Mouse (Mus musculus): ENCODE measurements around the gene Heatr5b. TPM values are rescaled to one million over a fixed set of nuclear protein-coding genes. Genes with fewer than 3 reads are reported as not detected.

The Heatr5b gene
- polyA plus RNA-seq, 1 experiment from 2014 or later, result 7.0 TPM

GRCm38 (mm10) chr17:78736473-78736988, 98.6 kb downstream of the Heatr5b start:
- Histone ChIP-seq H3K4me1 (replicated peaks; ENCODE audit: control insufficient read depth, insufficient read depth, low read length) (0 out of 2 replicates have a peak, but pooled peaks cover 6% of the 10 kb centered on the region), H3K9me3 (ENCODE audit: control insufficient read depth) (no peaks in the 10 kb centered on the region), H3K4me2 (replicated peaks; ENCODE audit: low read depth) (peak overlapping the region; percentile 85), H3K36me3 (ENCODE audit: control insufficient read depth, insufficient read depth) (no peaks in the 10 kb centered on the region), H3K27me3 (replicated peaks; ENCODE audit: control insufficient read depth, insufficient read depth, low read length) (no peaks in the 10 kb centered on the region), H3K9ac (ENCODE audit: low read depth, low read length) (peak overlapping the region; percentile 85), H3K27ac (ENCODE audit: low read depth, low read length) (peak overlapping the region; percentile 97), H3K4me3 (ENCODE audit: low read depth, low read length) (peak overlapping the region; percentile 96)
- ATAC-seq, result peak; percentile 99
- no peak for TF ChIP-seq CTCF (IDR thresholded peaks at IDR 0.05; ENCODE audit: low read depth)
- under 1% methylated on average over 50 of the region's 60 CpGs for WGBS

GRCm38 (mm10) chr17:78735731-78736472, 99.3 kb downstream of the Heatr5b start:
- TF ChIP-seq CTCF (IDR thresholded peaks at IDR 0.05; ENCODE audit: low read depth), result 0 out of 2 replicates have a peak, but pooled peaks have one; percentile 1
- under 1% methylated on average over 30 of the region's 39 CpGs for WGBS
- H3K27me3 ChIP-seq (replicated peaks; ENCODE audit: control insufficient read depth, insufficient read depth, low read length), result no peaks in the 10 kb centered on the region
- ATAC-seq, result peak; percentile 67
- H3K9ac ChIP-seq (ENCODE audit: low read depth, low read length), result peak overlapping the region; percentile 85
- peak overlapping the region; percentile 85 for H3K4me2 ChIP-seq (replicated peaks; ENCODE audit: low read depth)
- peak overlapping the region; percentile 96 for H3K4me3 ChIP-seq (ENCODE audit: low read depth, low read length)
- peak overlapping the region; percentile 97 for H3K27ac ChIP-seq (ENCODE audit: low read depth, low read length)
- no peaks in the 10 kb centered on the region for H3K36me3 ChIP-seq (ENCODE audit: control insufficient read depth, insufficient read depth)
- H3K4me1 ChIP-seq (replicated peaks; ENCODE audit: control insufficient read depth, insufficient read depth, low read length), result 0 out of 2 replicates have a peak, but pooled peaks cover 6% of the 10 kb centered on the region
- H3K9me3 ChIP-seq (ENCODE audit: control insufficient read depth), result no peaks in the 10 kb centered on the region

GRCm38 (mm10) chr17:78734806-78735205, 100.4 kb downstream of the Heatr5b start:
- H3K27me3 ChIP-seq (replicated peaks; ENCODE audit: control insufficient read depth, insufficient read depth, low read length), result no peaks in the 10 kb centered on the region
- 0 out of 2 replicates have a peak, but pooled peaks cover 6% of the 10 kb centered on the region for H3K4me1 ChIP-seq (replicated peaks; ENCODE audit: control insufficient read depth, insufficient read depth, low read length)
- WGBS, result 68% methylated on average over 10 of the region's 10 CpGs
- H3K4me3 ChIP-seq (ENCODE audit: low read depth, low read length), result peak overlapping the region; percentile 96; the same call in 1 of the 2 replicates
- no peaks in the 10 kb centered on the region for H3K9me3 ChIP-seq (ENCODE audit: control insufficient read depth)
- peak overlapping the region; percentile 85 for H3K4me2 ChIP-seq (replicated peaks; ENCODE audit: low read depth)
- no peak overlapping the region for H3K27ac ChIP-seq (ENCODE audit: low read depth, low read length)
- H3K9ac ChIP-seq (ENCODE audit: low read depth, low read length), result 0 out of 2 replicates have a peak overlapping the region, but pooled peaks have one; percentile 85
- no peaks in the 10 kb centered on the region for H3K36me3 ChIP-seq (ENCODE audit: control insufficient read depth, insufficient read depth)
- no peak for TF ChIP-seq CTCF (IDR thresholded peaks at IDR 0.05; ENCODE audit: low read depth)
- no peak for ATAC-seq

GRCm38 (mm10) chr17:78732056-78732455, 103.1 kb downstream of the Heatr5b start:
- TF ChIP-seq CTCF (IDR thresholded peaks at IDR 0.05; ENCODE audit: low read depth), result no peak
- Histone ChIP-seq H3K9me3 (ENCODE audit: control insufficient read depth) (no peaks in the 10 kb centered on the region), H3K4me3 (ENCODE audit: low read depth, low read length) (no peak overlapping the region), H3K9ac (ENCODE audit: low read depth, low read length) (no peak overlapping the region), H3K4me1 (replicated peaks; ENCODE audit: control insufficient read depth, insufficient read depth, low read length) (0 out of 2 replicates have a peak, but pooled peaks cover 6% of the 10 kb centered on the region), H3K36me3 (ENCODE audit: control insufficient read depth, insufficient read depth) (no peaks in the 10 kb centered on the region), H3K27ac (ENCODE audit: low read depth, low read length) (no peak overlapping the region), H3K27me3 (replicated peaks; ENCODE audit: control insufficient read depth, insufficient read depth, low read length) (no peaks in the 10 kb centered on the region), H3K4me2 (replicated peaks; ENCODE audit: low read depth) (no peak overlapping the region)
- 75% methylated on average over 1 of the region's 1 CpGs for WGBS
- ATAC-seq, result no peak

- 68% methylated on average over 14 of the region's 14 CpGs for WGBS
- Histone ChIP-seq H3K4me1 (replicated peaks; ENCODE audit: control insufficient read depth, insufficient read depth, low read length) (0 out of 2 replicates have a peak, but pooled peaks cover under 1% of the 10 kb centered on the region), H3K27ac (ENCODE audit: low read depth, low read length) (no peak overlapping the region), H3K36me3 (ENCODE audit: control insufficient read depth, insufficient read depth) (no peaks in the 10 kb centered on the region), H3K4me2 (replicated peaks; ENCODE audit: low read depth) (no peak overlapping the region), H3K4me3 (ENCODE audit: low read depth, low read length) (no peak overlapping the region), H3K9ac (ENCODE audit: low read depth, low read length) (no peak overlapping the region), H3K9me3 (ENCODE audit: control insufficient read depth) (no peaks in the 10 kb centered on the region), H3K27me3 (replicated peaks; ENCODE audit: control insufficient read depth, insufficient read depth, low read length) (no peaks in the 10 kb centered on the region)
- ATAC-seq, result no peak
- TF ChIP-seq CTCF (IDR thresholded peaks at IDR 0.05; ENCODE audit: low read depth), result no peak
Measured at GRCm38 (mm10) chr17:78726746-78727449, 108.3 kb downstream of the Heatr5b start.
